Mouse (Mus musculus): ENCODE measurements around the gene Ryr2. TPM values are rescaled to one million over a fixed set of nuclear protein-coding genes. Genes with fewer than 3 reads are reported as not detected.

The Ryr2 gene
- polyA plus RNA-seq, 1 experiment from 2014 or later = not detected

DNA sequence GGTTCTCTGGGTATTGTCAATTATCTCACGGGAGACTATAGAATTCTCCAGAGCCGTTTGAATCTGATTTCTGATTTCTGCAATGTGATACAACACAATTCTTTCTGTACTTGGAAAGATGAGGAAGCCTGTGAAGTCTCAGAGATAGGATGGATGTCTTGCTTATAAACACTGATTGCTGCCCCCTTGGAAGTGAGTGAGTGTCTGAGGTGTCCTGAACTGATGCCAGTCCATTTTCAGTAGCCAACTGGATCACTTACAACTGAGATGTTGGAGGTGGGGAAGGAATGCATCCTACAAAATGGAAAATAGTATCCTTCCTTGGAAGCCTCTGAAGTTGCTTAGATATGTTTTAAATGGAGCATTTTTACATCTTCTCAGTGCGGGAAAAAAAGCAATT, 564.2 kb downstream of the Ryr2 start:
- Histone ChIP-seq H3K79me2 (ENCODE audit: inconsistent target) (no peaks in the 10 kb centered on the region), H3K4me3 (ENCODE audit: inconsistent target) (no peak overlapping the region), H3K27ac (no peak overlapping the region), H3K36me3 (ENCODE audit: inconsistent target) (no peaks in the 10 kb centered on the region)
- WGBS (ENCODE audit: missing documents) = 84% methylated on average over 3 of the region's 3 CpGs

DNA sequence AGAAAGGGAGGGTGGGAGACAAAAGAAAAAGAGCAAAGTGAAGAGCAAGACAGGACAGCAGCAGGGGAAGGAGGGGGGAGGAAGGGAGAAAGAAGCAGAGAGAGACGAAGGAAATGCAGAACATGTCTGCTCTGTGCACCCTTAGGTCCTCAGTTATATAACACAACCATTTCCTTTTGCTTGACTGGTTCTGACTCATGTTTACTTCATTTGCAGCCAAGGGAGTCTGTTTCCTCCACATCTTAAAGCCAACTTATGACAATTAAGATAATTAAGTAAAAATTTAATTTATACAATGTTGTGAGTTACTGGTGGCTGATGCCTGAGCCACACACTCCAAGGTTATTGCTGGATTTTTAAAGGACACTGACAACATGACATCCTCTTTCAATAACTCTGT, 569.9 kb downstream of the Ryr2 start:
- WGBS (ENCODE audit: missing documents) = 0% methylated on average over 1 of the region's 1 CpGs

DNA sequence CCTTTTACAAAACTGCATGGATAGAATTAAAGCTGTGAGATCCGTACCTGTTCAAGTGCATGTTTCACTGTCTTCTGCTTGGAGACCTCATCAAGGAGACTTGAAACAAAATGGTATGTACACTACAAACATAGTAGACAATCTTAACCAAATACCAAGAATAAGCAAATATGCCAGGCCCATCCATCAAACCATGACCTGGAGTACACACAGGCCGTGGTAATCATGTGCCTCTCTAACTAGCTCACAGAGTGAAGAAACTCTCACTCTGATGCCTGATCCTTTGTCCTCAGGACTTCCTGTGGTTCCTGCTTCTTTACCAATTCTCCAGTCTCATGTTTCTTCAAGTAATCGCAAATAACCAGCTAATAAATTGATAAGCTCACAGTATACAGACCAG, 570.9 kb downstream of the Ryr2 start:
- no peaks in the 10 kb centered on the region for H3K79me2 ChIP-seq (ENCODE audit: inconsistent target)
- H3K4me3 ChIP-seq (ENCODE audit: inconsistent target) = no peak overlapping the region
- H3K27ac ChIP-seq = no peak overlapping the region
- H3K36me3 ChIP-seq (ENCODE audit: inconsistent target) = no peaks in the 10 kb centered on the region
- 77% methylated on average over 3 of the region's 3 CpGs for WGBS (ENCODE audit: missing documents)

More for the DNA sequence above, 569.9 kb downstream of the Ryr2 start:
- no peak overlapping the region for H3K27ac ChIP-seq
- H3K79me2 ChIP-seq (ENCODE audit: inconsistent target) = no peaks in the 10 kb centered on the region
- H3K4me3 ChIP-seq (ENCODE audit: inconsistent target) = no peak overlapping the region
- H3K36me3 ChIP-seq (ENCODE audit: inconsistent target) = no peaks in the 10 kb centered on the region

DNA sequence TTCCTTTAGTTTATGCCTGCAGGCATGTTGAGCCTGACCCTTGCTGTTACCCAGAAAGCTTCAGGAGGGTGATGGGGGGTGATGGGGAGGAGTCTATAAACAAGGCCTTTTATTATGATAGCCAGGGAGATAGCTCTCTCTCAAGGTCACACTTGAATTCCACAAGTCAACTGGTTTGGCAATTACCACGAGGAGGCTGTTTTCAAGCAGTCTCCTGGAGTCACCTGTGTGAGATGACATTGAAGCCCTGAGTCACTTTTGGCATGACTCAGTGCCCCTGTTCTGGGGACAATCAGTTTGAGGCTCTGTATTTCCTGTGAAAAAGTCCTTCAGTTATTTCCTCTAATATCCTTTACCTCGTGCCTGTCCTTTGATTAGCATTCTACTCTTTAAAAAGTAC, 573.5 kb downstream of the Ryr2 start:
- 27% methylated on average over 2 of the region's 2 CpGs for WGBS (ENCODE audit: missing documents)

DNA sequence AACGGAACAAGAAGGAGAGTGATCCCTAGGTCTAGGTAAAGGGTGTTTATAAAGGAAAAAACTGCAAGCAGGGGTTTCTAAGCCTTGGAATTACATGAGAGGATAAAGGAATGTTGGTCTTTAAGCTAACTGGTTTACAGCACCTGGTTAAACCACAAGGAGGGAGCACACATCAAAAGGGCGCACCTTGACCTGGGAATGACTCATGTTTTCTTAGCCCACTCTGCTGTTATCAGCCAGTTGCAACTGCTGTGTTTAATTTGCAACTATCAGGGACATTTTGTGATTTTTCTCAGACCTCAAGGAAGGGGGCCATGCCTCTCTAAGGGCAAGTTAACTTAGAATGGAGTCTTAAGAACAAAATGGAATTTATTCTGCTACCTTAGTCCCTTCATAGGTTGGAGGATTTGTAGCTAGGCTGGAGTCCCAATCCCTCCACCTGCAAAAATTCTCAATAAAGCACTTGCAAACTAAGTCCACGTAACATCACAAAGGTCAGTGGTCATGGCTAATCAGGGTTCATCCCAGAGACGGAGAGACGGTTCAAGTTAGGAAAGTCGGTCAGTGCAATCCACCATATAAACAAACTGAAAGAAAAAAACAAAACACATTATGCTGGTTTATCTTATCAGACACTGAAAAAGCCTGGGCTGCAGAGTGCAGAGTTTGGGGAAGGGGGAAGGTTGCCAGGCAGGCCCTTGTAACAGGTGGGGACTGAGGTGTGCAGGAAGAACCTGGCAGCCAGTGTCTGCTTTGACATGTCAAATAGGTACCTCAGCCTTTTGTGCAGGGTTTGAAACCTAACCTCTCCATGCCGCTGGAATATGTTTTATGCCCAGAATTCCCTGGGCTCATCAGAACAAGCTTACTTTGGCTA, 574.5 kb downstream of the Ryr2 start:
- no peaks in the 10 kb centered on the region for H3K36me3 ChIP-seq (ENCODE audit: inconsistent target)
- H3K4me3 ChIP-seq (ENCODE audit: inconsistent target) = no peak overlapping the region
- H3K79me2 ChIP-seq (ENCODE audit: inconsistent target) = no peaks in the 10 kb centered on the region
- H3K27ac ChIP-seq = no peak overlapping the region
- 92% methylated on average over 7 of the region's 7 CpGs for WGBS (ENCODE audit: missing documents)

More for the DNA sequence above, 573.5 kb downstream of the Ryr2 start:
- no peaks in the 10 kb centered on the region for H3K79me2 ChIP-seq (ENCODE audit: inconsistent target)
- no peak overlapping the region for H3K4me3 ChIP-seq (ENCODE audit: inconsistent target)
- H3K36me3 ChIP-seq (ENCODE audit: inconsistent target) = no peaks in the 10 kb centered on the region
- no peak overlapping the region for H3K27ac ChIP-seq

DNA sequence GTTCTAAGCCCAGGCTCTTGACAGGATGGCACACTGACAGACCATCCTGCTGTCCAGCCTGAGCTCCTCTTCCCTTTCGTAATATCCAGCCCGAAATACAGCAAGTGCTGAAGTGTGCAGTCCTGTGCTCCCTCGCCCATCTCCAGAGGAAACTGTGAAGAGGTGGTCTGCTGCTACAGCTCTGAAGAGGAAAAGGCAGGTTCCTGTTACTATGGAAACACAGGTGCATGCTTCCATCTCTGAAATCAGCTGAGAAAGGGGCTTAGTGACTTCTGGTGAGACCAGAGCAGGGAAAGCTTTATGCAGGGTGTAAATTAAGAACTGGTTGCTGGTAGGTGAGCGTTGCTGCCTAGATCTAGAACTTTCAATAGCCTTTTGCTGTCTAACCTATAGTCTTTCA, 583.1 kb downstream of the Ryr2 start:
- 68% methylated on average over 4 of the region's 4 CpGs for WGBS (ENCODE audit: missing documents)
- Histone ChIP-seq H3K79me2 (ENCODE audit: inconsistent target) (no peaks in the 10 kb centered on the region), H3K4me3 (ENCODE audit: inconsistent target) (no peak overlapping the region), H3K27ac (no peak overlapping the region), H3K36me3 (ENCODE audit: inconsistent target) (no peaks in the 10 kb centered on the region)

DNA sequence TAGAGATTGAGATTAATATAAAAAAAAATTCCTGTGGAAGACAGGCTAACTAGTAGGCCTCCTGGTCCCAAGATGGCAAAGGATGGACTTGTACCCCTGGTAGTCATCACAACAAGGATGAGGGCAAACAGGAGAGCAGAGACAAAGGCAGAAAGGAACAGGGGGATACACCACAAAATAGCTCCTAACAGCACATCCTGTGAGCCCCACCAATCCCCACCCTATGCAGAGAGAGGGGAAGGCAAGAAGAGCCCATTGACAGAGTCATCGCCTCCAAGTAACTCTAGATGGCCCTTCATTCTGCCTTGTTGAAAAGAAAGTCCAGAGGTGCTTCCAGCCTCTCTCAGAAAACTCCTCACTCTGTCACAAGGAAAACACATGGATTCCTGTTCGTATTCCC, 586.0 kb downstream of the Ryr2 start:
- Histone ChIP-seq H3K79me2 (ENCODE audit: inconsistent target) (no peaks in the 10 kb centered on the region), H3K27ac (no peak overlapping the region), H3K4me3 (ENCODE audit: inconsistent target) (no peak overlapping the region), H3K36me3 (ENCODE audit: inconsistent target) (no peaks in the 10 kb centered on the region)
- 71% methylated on average over 2 of the region's 2 CpGs for WGBS (ENCODE audit: missing documents)

DNA sequence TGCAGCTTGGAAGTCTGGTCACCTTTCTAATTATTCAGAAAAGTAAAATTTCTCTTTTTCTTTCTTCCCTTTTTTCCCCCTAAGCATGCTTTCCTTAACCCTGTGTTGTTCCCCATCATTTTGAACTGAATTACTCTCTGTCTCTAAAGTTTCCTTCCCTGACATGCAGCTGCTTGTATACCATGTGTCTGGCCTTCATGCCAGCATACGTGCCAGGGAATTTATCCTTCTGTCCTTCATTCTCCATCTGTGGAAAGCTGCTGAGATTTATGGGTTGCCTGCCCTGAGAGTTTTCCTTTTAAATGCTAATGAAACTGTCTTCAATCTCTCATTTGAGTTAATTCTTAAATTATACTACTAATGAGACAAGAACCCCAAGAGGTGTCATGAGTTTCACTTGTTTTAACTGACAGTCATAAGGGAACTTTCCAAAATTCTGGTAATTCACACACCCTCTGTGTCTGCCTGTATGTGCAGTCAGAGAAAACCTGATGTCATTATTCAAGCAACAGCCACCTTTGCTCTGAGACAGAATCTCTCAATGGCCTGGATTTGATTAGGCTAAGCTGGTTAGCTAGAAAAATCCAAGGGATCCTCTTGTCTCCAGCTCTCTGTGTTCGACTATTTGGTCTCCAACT, 595.1 kb downstream of the Ryr2 start:
- WGBS (ENCODE audit: missing documents) = 88% methylated on average over 1 of the region's 2 CpGs
- Histone ChIP-seq H3K36me3 (ENCODE audit: inconsistent target) (no peaks in the 10 kb centered on the region), H3K4me3 (ENCODE audit: inconsistent target) (no peak overlapping the region), H3K79me2 (ENCODE audit: inconsistent target) (no peaks in the 10 kb centered on the region), H3K27ac (no peak overlapping the region)

Other genes with a start within 250 kb of the Ryr2 start
- gene Mtr, start 151.2 kb upstream of the Ryr2 start, polyA plus RNA-seq (2018) = 15.4 to 18.4 TPM (median 17.3 TPM) in 3 replicates
- not detected in 3 replicates for gene Actn2, start 233.8 kb upstream of the Ryr2 start, polyA plus RNA-seq (2018)

All from macrophage (primary cell).